Mouse (Mus musculus) urinary bladder, postnatal 36 days (tissue): ENCODE measurements at regions not wholly inside any gene's neighbourhood (a gene's known extent, or its start where the extent isn't known, plus 50 kb on each side); places are given as distances from the start of the nearest gene placed in this dataset.

Source experiments
- DNase-seq, 2 experiments: peaks; one replicate each; pipeline ENCODE4 v3.0.0; 2022; ENCODE audit warnings: low spot score in 2 of 2, mixed read lengths in 1 of 2

DNA sequence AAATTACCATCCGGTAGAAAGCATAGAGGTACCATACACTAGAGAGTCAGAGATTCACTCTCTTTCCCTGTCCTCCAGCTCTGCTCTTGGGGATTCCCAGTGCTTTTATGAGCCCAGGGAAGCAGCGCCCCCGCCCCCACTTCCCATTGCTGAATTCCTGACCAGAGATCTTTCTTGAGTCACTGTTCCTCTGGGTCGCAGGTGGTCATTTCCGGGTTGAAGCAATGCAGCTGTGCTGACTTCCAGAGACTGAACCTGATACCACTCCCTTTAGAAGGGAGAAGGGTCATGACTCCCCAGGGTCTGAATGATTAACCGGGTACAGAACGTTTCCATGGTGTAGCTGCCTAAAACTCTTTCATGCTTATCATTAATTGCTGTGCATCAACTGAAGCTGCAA is 128.9 kb downstream of the Cd83 start:
- DNase-seq, result no peak

DNA sequence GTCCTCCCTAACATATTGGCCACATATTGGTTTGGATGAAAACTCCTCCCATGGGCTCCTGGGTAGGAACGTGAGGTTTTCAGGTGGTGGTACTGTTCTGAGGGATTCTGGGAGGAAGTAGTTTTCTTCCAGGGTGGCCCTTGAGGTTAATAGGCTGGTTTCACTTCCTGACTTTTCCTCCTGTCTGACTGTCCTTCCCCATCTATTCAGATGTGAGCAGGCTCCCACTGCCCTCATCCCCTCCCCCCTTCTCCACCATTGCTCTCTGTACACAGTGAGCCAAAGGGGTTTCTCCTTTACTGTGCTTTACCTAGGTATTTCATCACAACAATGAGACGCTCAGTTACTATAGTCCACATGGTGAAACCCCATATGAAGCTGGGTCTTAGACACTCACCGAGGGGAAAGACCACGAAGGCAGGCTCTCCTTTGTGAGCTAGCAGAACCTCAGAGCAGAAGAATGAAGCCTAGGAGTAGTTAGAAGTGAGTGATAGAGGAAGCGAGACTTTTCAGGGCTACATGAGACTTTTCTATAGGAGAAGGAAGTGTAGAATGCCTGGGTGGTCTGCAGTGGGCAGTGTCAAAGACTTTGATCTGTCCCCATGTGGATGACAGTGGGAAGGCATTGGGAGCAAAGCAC is 135.3 kb downstream of the Cd83 start:
- DNase-seq, result no peak

DNA sequence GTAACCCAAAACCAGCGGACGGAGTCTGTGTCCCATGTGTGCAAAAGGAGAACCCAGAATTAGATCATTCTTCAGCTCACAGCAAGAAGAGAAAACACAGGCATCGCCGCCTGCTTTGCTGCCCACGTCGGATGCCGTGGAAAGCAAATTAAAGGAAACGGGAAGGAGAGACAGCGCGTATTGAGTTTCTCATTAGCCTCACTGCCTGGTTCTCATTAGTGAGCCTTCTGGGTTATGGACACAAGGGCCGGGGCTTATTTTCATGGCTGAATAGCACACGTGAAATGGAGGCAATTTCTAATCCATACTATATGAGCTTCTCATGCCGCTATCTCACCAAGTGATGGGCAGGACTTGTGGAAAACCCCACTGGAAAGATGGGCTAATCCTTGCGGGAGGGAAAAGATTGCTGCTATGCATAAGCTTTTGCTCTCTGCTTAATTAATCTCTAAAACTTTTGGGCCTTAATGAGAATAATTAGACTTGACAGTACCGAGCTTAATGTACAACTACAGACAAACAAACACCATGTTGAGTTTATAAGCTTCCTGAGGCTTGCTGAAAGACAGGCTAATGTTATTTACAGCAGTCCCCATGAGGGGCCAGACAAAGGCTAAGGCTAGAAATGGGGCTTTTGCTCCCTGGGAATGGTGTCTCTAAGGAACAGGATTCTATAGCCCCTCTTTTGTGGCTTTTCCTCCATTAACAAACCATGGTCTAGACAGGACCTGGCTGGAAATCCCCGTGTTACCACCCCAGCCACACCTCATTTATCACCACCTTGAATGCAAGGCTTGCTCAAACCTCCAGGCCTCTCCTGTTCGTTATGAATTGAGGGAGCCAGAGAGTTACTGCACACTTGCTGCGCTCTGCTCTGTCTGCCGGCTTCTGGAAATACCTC is 145.8 kb downstream of the Cd83 start:
- DNase-seq, result no peak

DNA sequence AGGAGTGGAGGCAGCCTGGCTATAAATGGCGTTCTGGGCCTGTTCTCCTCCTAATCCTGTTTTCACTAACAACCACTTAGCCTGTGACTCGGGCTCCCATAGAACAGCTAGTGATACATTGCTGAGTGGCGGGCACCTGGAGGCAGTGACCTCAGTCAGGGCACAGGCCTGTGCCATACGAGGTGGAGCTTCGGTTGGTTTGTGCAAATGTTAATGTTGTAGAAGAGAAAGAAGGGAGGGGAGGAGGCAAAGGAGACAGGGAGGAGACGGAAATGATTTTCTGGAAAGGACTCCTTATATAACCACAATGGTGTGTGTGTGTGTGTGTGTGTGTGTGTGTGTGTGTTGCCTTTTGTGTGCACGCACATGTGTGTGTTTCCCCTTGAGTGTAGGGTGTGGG is 148.4 kb downstream of the Cd83 start:
- no peak for DNase-seq

DNA sequence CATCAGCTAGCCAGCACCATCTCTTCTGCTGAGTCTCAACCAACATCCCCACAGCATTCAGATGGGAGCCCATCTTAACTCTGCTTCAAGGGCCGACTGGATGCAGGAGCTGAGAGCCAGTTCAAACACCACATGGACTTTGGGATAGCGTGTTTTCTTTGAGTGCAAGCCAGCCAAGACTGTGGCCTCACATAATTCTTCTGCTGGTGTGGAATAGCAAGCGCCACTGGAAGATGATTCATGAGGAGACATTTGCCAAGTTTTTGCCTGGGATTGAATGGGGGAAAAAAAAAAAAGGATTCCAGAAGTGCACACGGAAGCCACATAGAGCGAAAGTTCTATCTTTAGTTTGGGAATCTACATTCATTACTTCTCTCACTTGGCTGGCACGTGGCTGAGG is 150.7 kb downstream of the Cd83 start:
- DNase-seq, result no peak

DNA sequence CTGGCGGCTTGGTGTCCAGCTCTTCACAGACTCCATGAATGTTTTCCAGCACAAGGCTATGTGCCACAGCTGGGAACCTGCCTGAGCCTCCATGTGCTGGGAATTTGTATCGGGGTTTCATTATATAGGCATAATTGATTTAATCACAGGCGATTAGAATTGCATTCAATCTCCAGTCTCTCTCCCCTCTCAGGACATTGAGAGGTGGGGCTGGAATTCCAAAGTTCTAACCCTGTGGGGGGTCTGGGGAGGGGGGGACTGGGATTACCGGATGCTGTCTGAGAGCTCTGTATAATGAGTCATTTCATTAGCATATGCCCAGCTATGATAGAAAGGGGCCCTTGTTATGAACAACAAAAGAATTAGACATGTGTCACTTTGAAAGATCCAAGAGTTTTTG is 151.9 kb downstream of the Cd83 start:
- DNase-seq, result no peak

DNA sequence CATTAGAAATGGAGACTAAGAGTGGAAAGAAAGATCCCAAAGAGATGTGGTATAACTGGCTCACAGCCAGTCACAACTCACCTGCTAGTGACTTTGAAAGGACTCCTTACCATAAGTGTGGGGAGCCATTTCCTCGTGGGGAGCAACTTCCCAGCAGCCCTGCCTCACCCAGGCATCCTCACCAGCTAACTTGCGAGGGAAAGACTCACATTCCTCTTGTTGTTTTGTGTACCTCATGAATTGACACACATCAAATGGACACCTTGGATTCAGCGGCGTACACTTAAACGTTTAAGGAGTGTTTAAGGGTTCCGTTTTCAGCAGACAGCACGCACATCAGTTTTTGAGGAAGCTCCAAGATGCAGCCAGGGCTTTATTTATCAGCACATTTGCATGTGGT is 154.0 kb downstream of the Cd83 start:
- no peak for DNase-seq

DNA sequence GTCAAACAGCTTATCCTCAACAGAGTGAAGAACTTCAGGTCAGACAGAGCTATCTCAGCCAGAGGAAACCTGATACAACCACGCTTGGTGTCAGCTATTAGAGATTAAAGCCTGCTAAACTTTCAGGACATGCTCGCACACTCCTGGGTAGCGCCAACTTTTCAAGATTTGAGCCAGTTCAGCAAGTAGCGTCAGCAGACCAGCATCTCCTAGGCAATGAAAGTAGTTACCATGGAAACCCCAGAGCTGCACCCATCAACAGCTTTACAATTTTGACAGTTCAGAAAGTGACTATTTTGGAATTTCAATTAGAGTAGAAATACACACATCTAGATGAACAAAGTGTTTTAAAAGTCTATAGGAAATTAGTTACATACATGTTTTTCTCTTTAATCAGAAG is 154.8 kb downstream of the Cd83 start:
- no peak for DNase-seq

DNA sequence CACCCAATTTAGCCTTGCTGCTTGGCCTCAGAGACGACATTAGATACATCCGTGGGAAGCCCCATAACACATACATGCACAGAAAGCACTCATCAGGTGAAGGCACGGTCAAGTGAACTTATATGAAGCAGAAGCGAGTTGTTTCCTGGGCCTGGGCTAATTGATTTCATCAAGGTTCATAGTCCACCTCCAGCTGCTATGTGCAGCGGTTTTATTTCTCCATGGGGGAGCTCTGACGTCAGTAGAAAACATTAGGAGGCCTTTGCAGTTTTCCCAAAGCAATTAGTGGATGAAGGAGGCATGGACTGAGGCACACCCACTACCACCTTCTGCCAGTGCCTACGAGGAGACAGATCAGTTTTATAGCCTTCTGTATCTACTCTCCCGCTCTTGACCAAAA is 157.2 kb downstream of the Cd83 start:
- DNase-seq, result no peak

DNA sequence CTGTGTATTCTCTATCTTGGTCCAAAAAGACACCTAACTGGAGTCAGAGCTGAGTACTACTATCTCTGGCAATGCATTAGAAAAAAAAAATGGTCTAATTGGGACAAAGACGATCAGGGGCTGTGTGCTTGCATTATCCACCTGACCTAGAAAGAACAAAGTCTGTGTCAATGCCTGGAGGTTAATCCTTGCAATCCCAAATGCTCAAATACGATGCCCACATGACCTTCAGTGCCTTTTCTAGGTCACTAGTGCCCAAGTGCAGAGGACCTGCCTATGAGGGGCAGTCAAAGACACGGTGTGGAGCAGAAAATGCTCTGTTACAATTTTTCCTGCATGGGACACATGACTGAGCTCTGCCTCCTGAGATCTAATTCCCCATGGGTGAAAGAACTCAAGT is 164.0 kb downstream of the Cd83 start:
- no peak for DNase-seq

DNA sequence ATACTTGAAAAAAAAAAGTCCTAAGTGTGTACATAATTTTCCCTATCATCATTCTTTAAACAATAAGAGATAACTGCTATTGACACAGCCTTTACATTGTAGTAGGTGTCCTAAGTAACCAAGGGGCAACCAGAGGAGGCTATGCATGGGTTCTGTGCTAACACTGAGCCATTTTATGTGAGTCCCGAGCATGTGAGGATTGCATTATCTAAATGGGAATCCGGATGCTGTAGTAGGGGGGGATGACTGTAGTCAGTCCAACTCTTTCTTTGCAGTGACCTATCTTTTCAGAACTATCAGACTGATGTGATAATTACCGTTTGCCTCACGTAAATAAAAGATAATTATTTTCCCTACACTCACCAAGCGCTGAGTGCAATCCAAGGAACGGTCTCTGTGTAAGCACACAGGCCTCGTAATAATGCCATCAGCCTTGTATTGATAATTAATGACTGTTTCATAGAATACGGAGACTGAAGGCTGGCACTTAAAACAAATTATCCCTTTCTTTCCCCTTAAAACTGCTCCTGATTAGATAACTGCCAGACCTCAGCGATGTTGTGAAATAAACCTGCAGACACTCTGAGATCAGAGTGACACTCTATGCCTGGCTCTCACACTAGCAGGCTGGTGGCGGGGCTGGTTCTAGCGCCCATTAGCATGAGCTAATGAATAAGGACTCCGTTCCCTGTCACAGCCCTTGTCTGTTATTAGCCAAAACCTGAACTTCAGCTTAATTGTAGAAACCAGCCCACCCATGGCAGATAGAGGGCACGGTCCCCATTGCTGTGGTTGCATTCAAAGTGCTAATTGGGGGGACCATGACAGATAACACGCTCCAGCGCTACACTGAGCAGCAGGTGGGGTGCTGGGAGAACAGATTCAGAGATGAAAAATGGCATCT is 165.4 kb downstream of the Cd83 start:
- DNase-seq, result no peak

DNA sequence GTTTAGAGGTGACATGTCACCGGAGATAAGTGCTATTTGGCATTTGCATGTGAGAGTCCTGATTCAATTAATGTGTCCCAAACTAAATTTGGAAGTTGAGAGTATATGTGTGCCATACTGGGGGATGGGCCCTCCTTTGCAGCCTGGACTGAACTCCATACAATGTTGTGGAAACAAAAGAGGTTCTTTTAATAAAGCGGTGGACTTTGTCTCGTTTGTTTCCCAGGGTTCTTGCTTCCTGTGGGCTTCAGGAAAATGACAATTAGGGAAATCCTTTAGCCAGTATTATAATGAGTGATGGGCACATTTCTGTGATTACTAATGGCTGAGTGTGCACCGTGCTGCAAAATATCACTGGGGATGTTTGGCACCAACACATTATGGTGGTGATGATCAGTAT is 167.9 kb downstream of the Cd83 start:
- no peak for DNase-seq

DNA sequence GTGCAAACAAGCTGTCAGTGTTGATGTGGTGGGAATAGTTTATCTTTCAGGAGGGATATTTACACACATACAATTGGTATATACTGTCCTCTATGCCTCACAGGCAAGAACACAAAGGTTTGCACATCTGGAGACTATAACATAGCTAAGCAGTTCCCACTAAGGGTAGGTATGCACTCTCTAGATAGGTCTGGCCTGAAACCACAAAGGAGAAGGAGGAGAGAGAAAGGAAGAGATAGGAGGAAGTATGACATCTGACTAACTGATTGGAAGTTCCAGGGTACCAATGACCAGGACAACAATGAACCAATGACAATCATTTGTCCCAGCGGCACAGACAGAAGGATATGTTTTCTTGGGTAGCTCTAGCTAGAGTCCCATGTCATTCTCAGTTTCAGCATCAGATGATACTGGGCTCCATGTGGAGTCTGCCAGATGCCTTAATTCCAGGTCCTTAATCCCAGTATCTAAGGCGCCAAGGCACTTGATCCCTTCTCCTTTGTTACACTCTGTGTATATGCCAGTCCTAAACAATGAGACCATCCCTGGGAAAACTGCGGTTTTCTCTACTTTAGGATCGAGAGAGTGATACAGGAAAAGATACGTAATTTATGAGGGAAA is 168.5 kb downstream of the Cd83 start:
- no peak for DNase-seq

DNA sequence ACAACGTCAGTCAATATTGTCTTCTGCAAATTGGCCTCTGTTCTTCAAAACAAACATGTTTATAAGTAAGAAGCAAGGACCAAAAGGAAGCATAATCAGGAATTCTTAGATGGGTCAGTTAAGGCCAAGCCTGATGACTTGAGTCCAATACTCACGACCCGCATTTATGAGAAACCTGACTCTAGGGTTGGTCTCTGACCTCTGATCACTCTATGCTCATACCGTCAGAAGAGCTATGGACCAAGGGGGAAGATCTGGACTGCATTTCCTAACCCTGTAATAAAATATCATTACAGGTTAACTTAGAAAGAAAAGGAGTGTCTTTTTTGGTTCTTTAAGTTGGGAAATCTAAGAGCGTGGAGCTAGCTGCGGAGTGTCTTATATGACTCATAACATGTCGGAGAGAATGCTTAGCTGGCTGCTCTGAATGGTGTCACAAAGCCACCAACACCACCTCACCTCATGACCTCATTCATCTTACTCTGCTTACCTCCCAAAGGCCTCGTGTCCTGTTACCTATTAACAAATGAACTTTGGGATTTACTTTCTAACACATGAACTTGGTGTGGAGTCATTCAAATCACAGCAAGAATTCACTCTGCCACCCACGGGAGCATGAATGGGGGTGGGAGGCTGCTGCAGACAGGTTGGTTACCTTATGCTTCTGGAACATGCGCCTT is 170.3 kb downstream of the Cd83 start:
- DNase-seq, result no peak

DNA sequence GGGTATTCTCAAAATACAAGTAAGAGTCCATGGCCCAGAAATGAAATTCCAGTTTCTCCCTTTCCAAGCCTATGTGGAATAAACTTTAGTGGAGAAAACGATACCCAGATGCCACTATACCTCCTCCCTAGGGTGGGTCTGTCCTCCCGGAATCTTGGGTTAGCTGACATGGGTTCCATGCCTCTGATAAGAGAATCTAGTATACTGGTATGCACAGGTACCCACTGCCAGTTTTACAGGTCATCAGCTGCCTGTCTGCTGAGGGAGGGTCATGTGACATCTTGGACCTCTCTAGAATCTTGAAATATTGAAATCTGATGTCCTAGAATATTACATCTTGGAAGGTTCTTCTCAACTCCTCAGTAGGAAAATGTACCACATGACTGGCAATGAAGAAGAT is 172.5 kb downstream of the Cd83 start:
- DNase-seq, result no peak

DNA sequence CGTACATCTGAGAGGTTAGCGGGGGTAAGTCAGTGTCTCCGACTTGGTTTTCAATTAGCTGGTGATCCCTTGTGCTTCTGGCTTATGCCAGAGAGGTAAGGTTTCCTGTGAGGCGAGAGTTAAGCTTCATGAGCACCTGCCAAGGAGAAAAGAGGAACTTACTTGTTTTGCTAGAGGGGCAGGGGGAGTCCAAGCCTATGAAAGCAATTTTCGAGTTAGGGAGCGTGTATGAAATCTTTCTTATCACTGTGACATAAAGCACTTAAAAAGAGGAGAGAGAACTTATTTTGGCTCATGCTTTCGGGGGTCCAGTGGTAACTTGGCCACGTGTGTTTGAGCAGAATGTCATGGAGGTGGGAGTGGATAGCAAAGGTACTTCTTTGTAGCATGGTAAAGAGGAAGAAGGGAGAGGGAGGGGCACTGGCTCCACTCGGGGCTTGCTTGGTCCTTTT is 174.6 kb downstream of the Cd83 start:
- no peak for DNase-seq

DNA sequence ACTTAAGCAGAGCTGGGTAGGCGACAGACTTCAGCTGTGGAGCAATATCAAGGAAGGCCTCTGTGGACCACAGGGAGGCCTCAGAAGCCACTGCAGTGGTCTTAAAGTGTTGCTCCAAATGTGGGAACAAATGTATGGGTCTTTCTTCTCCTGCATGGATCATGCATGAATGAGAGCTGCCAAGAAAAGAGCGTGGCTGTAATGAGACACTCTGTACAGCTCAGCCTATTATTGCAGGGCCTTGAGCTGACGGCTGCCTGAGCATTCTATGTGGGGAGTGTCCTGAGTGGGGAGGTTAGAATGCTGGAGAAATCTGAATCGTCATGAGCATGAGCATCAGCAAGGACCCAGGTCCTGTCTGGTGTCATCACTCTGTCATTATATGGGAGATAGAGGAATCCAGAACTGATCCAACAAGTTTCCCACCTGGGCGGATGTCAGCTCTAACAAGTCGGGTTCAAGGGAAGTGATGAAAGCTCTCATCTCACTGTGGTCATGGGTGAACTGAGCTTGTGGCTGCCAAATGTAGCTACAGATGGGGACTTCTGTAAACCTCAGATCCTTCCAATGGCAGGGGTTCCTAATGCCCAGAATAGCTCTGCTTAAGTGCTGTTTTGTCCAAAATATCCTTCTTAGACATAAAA is 176.6 kb downstream of the Cd83 start:
- DNase-seq, result no peak

DNA sequence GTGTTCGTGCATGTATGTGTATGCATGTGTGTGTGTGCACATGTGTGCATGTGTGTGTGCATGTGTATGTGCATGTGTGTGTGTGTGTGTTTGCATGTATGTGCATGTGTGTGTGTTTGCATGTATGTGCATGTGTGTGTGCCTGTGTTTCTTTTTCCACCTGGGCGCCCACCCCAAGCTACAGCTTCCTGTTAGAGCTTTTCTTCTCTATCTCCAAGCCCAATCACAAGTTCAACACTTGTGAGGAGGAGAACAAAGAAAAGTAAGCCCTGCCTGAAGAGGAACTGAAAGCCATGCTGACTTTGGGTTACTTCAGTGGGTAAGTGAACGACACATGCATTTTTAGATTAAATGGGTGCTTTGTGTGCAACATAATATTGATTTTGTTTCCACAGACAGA is 177.4 kb downstream of the Cd83 start:
- DNase-seq, result no peak

DNA sequence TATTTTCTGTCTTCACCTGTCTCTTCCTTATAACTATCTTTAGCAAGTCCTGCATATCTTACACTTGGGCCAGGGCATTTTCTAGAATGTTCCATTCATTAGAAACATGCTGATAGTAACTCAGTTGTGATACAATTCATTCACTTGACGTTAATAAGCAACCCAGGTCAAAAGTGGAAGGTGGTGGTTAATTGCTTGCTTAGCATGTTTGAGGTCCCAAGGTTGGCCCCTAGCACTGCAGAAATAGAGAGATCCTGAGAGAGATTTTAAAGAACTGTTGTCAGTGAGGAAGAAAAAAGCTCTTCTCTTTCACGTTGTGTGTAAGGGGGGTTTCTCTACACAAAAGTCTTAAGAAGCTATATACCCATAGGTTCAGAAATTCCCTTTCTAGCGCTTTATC is 178.7 kb downstream of the Cd83 start:
- DNase-seq, result no peak

DNA sequence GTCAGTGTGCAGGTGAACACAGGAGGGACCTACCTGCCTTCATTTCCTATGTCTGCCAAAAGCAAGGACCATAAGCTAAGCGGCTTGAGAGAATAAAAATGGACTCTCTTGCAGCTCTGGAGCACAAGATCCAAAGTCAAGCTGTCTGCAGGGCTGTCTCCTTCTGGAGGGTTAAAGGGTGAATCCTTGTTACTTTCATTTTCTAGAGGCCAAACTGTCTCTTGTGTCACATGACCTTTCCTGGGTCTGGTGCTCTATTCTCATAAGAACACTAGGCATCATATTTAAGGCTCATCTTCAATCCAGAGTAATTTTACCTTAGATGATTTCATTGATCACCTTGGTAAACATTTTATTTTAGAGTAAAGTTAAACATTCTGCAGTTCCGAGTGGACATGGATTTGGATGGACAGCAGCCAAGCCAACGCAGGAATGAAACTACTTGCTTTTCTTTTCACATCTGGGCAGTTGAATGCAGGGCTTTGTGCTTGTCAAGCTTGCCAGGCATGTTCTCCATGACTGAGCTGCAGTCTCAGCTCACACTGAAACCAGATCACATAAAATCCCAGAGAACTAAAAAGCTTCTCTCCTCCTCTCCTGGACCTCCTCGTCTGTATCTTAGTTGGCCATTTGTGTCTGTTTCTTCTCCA is 180.8 kb downstream of the Cd83 start:
- DNase-seq, result no peak
